Mouse (Mus musculus) CD8-positive naive resting alpha-beta T cell, adult 2 months (primary cell): Measurements from ENCODE around the gene Aup1.

Experiments
- DNase-seq, 2 experiments: peaks; one replicate each; pipeline ENCODE4 v3.0.0; 2022; ENCODE audit warnings: low read depth in 2 of 2, low spot score in 2 of 2

Aup1 gene

GRCm38 (mm10) chr6:83068706-83069487 is 14.6 kb downstream of the Aup1 start:
- no peak for DNase-seq

- no peak for DNase-seq
Observed at GRCm38 (mm10) chr6:83069488-83070246, 15.3 kb downstream of the Aup1 start.

- no peak for DNase-seq
Observed at GRCm38 (mm10) chr6:83070247-83070310, 15.8 kb downstream of the Aup1 start, which contains the start of gene Tlx2. Tlx2 (minus strand) TSS chr6:83070293.

- DNase-seq: no peak
Observed at GRCm38 (mm10) chr6:83070311-83071219, 16.2 kb downstream of the Aup1 start.

- DNase-seq: no peak
Observed at GRCm38 (mm10) chr6:83071220-83071619, 16.9 kb downstream of the Aup1 start.

GRCm38 (mm10) chr6:83074979-83075378 is 20.7 kb downstream of the Aup1 start:
- peak in 1 of 2 experiments; percentile 51 for DNase-seq

GRCm38 (mm10) chr6:83077630-83078323 is 23.5 kb downstream of the Aup1 start, which contains the start of gene Pcgf1:
Pcgf1 (plus strand) TSS chr6:83077869.
- DNase-seq: no peak

- peak; percentile 99 to 100 for DNase-seq
Observed at GRCm38 (mm10) chr6:83078324-83078858, 24.1 kb downstream of the Aup1 start.

- DNase-seq: no peak
Observed at GRCm38 (mm10) chr6:83080210-83080609, 25.9 kb downstream of the Aup1 start.

- DNase-seq: no peak
Observed at GRCm38 (mm10) chr6:83083497-83083896, 29.2 kb downstream of the Aup1 start.

- DNase-seq: no peak
Observed at GRCm38 (mm10) chr6:83084477-83084876, 30.2 kb downstream of the Aup1 start.

GRCm38 (mm10) chr6:83086121-83087035 is 32.1 kb downstream of the Aup1 start, which contains the start of gene Lbx2:
Lbx2 (plus strand) TSS chr6:83086367.
- DNase-seq: no peak

GRCm38 (mm10) chr6:83087205-83087925 is 33.0 kb downstream of the Aup1 start:
- DNase-seq: no peak

GRCm38 (mm10) chr6:83087926-83088260 is 33.6 kb downstream of the Aup1 start:
- DNase-seq: no peak

GRCm38 (mm10) chr6:83092416-83093127 is 38.3 kb downstream of the Aup1 start:
- DNase-seq: no peak

GRCm38 (mm10) chr6:83095968-83096367 is 41.6 kb downstream of the Aup1 start:
- peak; percentile 57 to 66 for DNase-seq

GRCm38 (mm10) chr6:83098411-83098810 is 44.1 kb downstream of the Aup1 start:
- DNase-seq: no peak

- DNase-seq: peak; percentile 81 to 85
Observed at GRCm38 (mm10) chr6:83101316-83101687, 47.0 kb downstream of the Aup1 start, which contains the start of the genes Ccdc142 and Gm42688. Ccdc142 (plus strand) TSS chr6:83101601. Gm42688 (plus strand) TSS chr6:83101617.
